Mouse (Mus musculus) kidney, postnatal 14 days (tissue): ENCODE measurements around the gene Asna1.

ENCODE experiments used
- DNase-seq: peaks from one replicate; pipeline ENCODE4 v3.0.0; 2022; ENCODE audit warnings: mixed read lengths

Gene Asna1

GRCm38 (mm10) chr8:84973803-84974542, 51.1 kb downstream of the Asna1 start:
- DNase-seq, result peak; percentile 73

DNA sequence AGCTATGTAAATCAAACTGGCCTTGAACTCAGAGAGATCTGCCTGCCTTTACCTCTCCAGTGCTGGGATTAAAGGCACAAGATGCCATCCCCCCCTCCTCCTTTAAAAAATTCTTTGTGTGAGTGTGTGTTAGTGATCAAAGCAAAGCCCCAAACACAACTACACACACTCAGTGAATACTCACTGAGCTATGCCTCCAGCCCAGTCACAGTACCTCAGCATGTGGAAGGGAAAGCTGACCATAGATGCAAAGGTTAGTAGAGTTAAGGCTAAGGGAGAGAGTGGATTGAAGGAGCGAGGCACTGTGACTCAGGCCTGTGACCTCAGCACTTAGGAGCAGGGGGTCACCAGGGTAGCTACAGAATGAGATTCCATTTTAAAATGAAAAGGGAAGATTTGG, 52.0 kb downstream of the Asna1 start:
- DNase-seq, result no peak

DNA sequence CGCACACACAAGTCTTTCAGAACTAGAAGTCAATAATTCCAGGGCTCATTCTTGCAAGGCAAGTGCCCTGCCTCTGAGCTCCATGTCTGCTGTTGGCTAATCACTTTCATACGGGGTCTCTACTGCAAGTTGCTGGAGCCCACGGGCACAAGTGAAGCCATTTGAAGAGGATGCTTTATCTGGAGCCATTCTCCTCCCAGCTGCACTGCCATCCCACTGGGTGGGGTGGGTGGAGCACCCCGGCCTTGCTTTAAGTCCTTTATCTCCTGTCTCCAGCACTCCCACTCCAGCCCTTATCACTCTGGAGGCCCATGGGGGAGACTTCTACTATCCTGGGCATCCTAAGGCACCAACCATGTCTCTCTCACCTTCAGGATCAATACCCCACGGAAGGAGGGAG, 54.2 kb downstream of the Asna1 start:
- DNase-seq, result no peak

GRCm38 (mm10) chr8:84970135-84970790, 54.8 kb downstream of the Asna1 start:
- DNase-seq, result no peak

- DNase-seq, result peak; percentile 89
Observed at GRCm38 (mm10) chr8:84969241-84970134, 55.6 kb downstream of the Asna1 start, which contains the start of the genes Gm49661, Prdx2 and Rnaseh2a. Gene Gm49661 (minus strand): TSS chr8:84969433. Gene Prdx2 (plus strand): TSS chr8:84969587. Gene Rnaseh2a (minus strand): TSS chr8:84969767.

DNA sequence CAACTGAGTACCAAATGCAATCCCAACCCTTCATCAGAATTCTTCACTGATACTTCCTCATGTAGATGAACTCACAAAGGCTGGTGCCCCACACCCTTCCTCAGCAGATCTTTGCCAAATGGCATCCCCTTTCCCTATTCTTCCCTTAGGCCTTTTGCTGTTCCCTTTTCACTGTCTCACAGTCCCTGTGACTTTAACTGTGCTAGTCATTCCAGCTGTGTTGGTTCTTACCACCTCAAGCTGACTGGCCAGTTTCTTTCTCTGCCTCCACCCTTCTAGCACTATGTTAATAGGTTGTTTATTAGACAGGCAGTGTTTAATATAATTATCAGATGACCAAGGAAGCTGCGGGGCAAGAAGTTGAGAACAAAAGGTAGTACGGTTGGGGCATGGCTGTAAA, 56.4 kb downstream of the Asna1 start:
- no peak for DNase-seq
